Mouse (Mus musculus): ENCODE results near the gene Pced1a. TPM values are rescaled to one million over a fixed set of nuclear protein-coding genes. Genes with fewer than 3 reads are reported as not detected.

Pced1a gene
- polyA plus RNA-seq, 2 experiments: 2.1 to 5.6 TPM

GRCm38 (mm10) chr2:130412775-130413174 lies 11.7 kb downstream of the Pced1a start:
- 58% methylated on average over 3 of the region's 3 CpGs for WGBS (ENCODE audit: insufficient replicate concordance)
- no peak for TF ChIP-seq EP300 (IDR thresholded peaks at IDR 0.05; ENCODE audit: low read depth)

DNA sequence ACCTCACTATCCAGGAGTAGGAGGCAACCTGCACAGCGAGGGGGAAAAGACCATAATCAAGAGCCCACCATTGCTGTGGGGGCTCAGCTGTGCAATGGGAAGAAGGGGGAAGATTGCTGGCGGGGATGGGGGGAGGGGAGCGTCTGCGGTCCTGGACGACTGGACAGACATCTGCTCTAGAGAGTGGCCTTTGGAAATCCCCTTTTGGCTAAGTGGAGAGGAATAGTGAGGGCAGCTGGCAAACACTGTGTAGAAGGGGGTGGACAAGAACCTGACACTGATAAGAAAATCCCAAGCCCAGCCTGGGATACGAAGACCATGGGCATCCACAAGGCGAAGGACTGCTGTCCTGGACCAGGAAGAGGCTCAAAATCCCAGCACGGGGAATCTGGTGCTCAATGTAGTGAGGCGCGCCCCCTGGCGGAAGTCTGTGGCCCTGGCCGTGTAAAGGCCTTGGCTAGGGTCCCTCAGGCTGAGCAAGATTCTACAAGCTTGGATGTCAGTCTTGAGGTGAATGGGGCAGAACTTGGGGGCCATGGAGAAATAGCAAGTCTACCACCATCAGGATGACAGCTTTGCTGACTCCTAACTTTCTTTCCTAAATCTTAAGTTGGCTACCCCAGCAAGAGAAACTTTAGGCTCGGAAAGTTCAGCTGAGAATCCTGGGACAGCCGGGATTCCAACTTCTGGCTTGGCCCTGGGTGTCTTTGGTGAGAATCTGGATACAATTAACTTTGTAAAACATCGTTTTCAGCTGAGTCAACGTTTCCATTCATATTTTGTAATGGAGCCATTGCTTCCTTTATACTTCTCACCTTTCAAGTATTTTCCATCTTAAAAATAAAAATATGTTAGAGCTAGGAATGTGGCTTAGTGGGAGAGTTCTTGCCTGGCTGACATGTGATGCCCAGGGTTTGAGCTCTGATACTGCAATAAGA lies 12.7 kb downstream of the Pced1a start:
- no peaks in the 10 kb centered on the region for H3K27me3 ChIP-seq (ENCODE audit: control insufficient read depth, insufficient read depth, low read length)
- H3K4me1 ChIP-seq (replicated peaks; ENCODE audit: control insufficient read depth in 2 of 2, insufficient read depth in 2 of 2, low read length in 1 of 2): no peaks in the 10 kb centered on the region
- no peak overlapping the region for H3K9ac ChIP-seq (replicated peaks)
- H3K4me2 ChIP-seq (ENCODE audit: low read depth): no peak overlapping the region
- no peaks in the 10 kb centered on the region for H3K36me3 ChIP-seq (replicated peaks; ENCODE audit: control insufficient read depth, insufficient read depth, low read depth)
- no peaks in the 10 kb centered on the region for H3K9me3 ChIP-seq (ENCODE audit: control insufficient read depth, low read length)
- H3K4me3 ChIP-seq (ENCODE audit: insufficient read depth in 1 of 2, low read depth in 2 of 2, low read length in 2 of 2): no peak overlapping the region
- 27% methylated on average over 16 of the region's 16 CpGs for WGBS (ENCODE audit: insufficient replicate concordance)
- TF ChIP-seq EP300 (IDR thresholded peaks at IDR 0.05; ENCODE audit: low read depth): no peak
- TF ChIP-seq CTCF (IDR thresholded peaks at IDR 0.05; ENCODE audit: low read depth): peak; percentile 94
- ATAC-seq (ENCODE audit: insufficient read depth) (no peak), DNase-seq (ENCODE audit: low read depth in 3 of 3, low spot score in 3 of 3) (peak in 2 of 3 experiments; percentile 20 to 31)
- H3K27ac ChIP-seq: no peak overlapping the region

More at GRCm38 (mm10) chr2:130412775-130413174, 11.7 kb downstream of the Pced1a start:
- H3K36me3 ChIP-seq (replicated peaks; ENCODE audit: control insufficient read depth, insufficient read depth, low read depth): no peaks in the 10 kb centered on the region
- H3K9ac ChIP-seq (replicated peaks): no peak overlapping the region
- H3K27ac ChIP-seq: no peak overlapping the region
- no peak overlapping the region for H3K4me2 ChIP-seq (ENCODE audit: low read depth)
- DNase-seq (ENCODE audit: low read depth in 3 of 3, low spot score in 3 of 3) (no peak), ATAC-seq (ENCODE audit: insufficient read depth) (no peak)
- H3K27me3 ChIP-seq (ENCODE audit: control insufficient read depth, insufficient read depth, low read length): no peaks in the 10 kb centered on the region
- no peaks in the 10 kb centered on the region for H3K4me1 ChIP-seq (replicated peaks; ENCODE audit: control insufficient read depth in 2 of 2, insufficient read depth in 2 of 2, low read length in 1 of 2)
- no peaks in the 10 kb centered on the region for H3K9me3 ChIP-seq (ENCODE audit: control insufficient read depth, low read length)
- no peak overlapping the region for H3K4me3 ChIP-seq (ENCODE audit: insufficient read depth in 1 of 2, low read depth in 2 of 2, low read length in 2 of 2)

- no peak overlapping the region for H3K9ac ChIP-seq (replicated peaks)
- H3K4me1 ChIP-seq (replicated peaks; ENCODE audit: control insufficient read depth in 2 of 2, insufficient read depth in 2 of 2, low read length in 1 of 2): no peaks in the 10 kb centered on the region
- no peak overlapping the region for H3K27ac ChIP-seq
- no peaks in the 10 kb centered on the region for H3K27me3 ChIP-seq (ENCODE audit: control insufficient read depth, insufficient read depth, low read length)
- H3K36me3 ChIP-seq (replicated peaks; ENCODE audit: control insufficient read depth, insufficient read depth, low read depth): no peaks in the 10 kb centered on the region
- ATAC-seq (ENCODE audit: insufficient read depth): no peak
- TF ChIP-seq CTCF (IDR thresholded peaks at IDR 0.05; ENCODE audit: low read depth): no peak
- no peak for TF ChIP-seq EP300 (IDR thresholded peaks at IDR 0.05; ENCODE audit: low read depth)
- no peak overlapping the region for H3K4me2 ChIP-seq (ENCODE audit: low read depth)
- H3K4me3 ChIP-seq (ENCODE audit: insufficient read depth in 1 of 2, low read depth in 2 of 2, low read length in 2 of 2): no peak overlapping the region
- H3K9me3 ChIP-seq (ENCODE audit: control insufficient read depth, low read length): no peaks in the 10 kb centered on the region
- no peak for DNase-seq (ENCODE audit: low read depth in 3 of 3, low spot score in 3 of 3)
- WGBS (ENCODE audit: insufficient replicate concordance): 28% methylated on average over 6 of the region's 6 CpGs
These were observed 16.3 kb downstream of the Pced1a start for GRCm38 (mm10) chr2:130408194-130408593.

GRCm38 (mm10) chr2:130406178-130406577 lies 18.3 kb downstream of the Pced1a start, which contains the start of gene Tmem239:
Gene Tmem239, plus strand, starts transcription at chr2:130406478.
- Histone ChIP-seq H3K4me1 (replicated peaks; ENCODE audit: control insufficient read depth in 2 of 2, insufficient read depth in 2 of 2, low read length in 1 of 2) (no peaks in the 10 kb centered on the region), H3K27ac (no peak within 1 kb of the TSS), H3K9me3 (ENCODE audit: control insufficient read depth, low read length) (no peaks in the 10 kb centered on the region), H3K27me3 (ENCODE audit: control insufficient read depth, insufficient read depth, low read length) (no peaks in the 10 kb centered on the region), H3K9ac (replicated peaks) (no peak within 1 kb of the TSS), H3K36me3 (replicated peaks; ENCODE audit: control insufficient read depth, insufficient read depth, low read depth) (no peaks in the 10 kb centered on the region), H3K4me3 (ENCODE audit: insufficient read depth in 1 of 2, low read depth in 2 of 2, low read length in 2 of 2) (no peak within 1 kb of the TSS), H3K4me2 (ENCODE audit: low read depth) (no peak within 1 kb of the TSS)
- WGBS (ENCODE audit: insufficient replicate concordance): 62% methylated on average over 2 of the region's 2 CpGs
- ATAC-seq (ENCODE audit: insufficient read depth): no peak
- no peak for TF ChIP-seq CTCF (IDR thresholded peaks at IDR 0.05; ENCODE audit: low read depth)
- TF ChIP-seq EP300 (IDR thresholded peaks at IDR 0.05; ENCODE audit: low read depth): no peak
- no peak for DNase-seq (ENCODE audit: low read depth in 3 of 3, low spot score in 3 of 3)

DNA sequence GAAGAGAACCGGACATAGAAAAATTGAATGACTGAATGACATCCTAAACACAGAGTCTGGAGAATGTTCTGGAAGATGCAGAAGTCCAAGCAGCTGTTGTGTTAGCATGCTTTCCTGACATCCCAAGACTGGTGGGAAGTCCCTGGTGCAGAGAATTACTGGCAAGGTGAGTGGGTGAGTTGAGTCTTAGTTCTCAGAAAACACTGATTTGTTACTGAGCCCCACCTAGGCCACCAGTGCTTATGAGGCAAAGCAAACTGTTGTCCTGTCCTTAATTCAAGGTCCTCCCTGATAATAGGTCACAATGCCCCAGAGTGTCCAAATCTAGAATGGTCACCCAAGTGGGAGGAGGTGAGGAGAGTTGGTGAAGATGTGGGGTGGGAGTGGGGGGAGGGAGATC lies 19.6 kb downstream of the Pced1a start, which contains the start of the genes Gm28372 and 1700020A23Rik:
Gene Gm28372 (plus strand): TSS at position 301 of the 400 bp plus-strand sequence.
Gene 1700020A23Rik (plus strand): TSS at position 321 of the 400 bp plus-strand sequence.
- Histone ChIP-seq H3K9me3 (ENCODE audit: control insufficient read depth, low read length) (no peaks in the 10 kb centered on the region), H3K27me3 (ENCODE audit: control insufficient read depth, insufficient read depth, low read length) (no peaks in the 10 kb centered on the region), H3K4me1 (replicated peaks; ENCODE audit: control insufficient read depth in 2 of 2, insufficient read depth in 2 of 2, low read length in 1 of 2) (no peaks in the 10 kb centered on the region), H3K4me2 (ENCODE audit: low read depth) (no peak within 1 kb of the TSS), H3K4me3 (ENCODE audit: insufficient read depth in 1 of 2, low read depth in 2 of 2, low read length in 2 of 2) (no peak within 1 kb of the TSS), H3K36me3 (replicated peaks; ENCODE audit: control insufficient read depth, insufficient read depth, low read depth) (no peaks in the 10 kb centered on the region), H3K9ac (replicated peaks) (no peak within 1 kb of the TSS), H3K27ac (no peak within 1 kb of the TSS)
- no peak for DNase-seq (ENCODE audit: low read depth in 3 of 3, low spot score in 3 of 3)
- TF ChIP-seq CTCF (IDR thresholded peaks at IDR 0.05; ENCODE audit: low read depth) (no peak), EP300 (IDR thresholded peaks at IDR 0.05; ENCODE audit: low read depth) (no peak)
- 60% methylated on average over 1 of the region's 1 CpGs for WGBS (ENCODE audit: insufficient replicate concordance)
- no peak for ATAC-seq (ENCODE audit: insufficient read depth)
